Mouse (Mus musculus): ENCODE measurements at regions not wholly inside any gene's neighbourhood (a gene's known extent, or its start where the extent isn't known, plus 50 kb on each side); places are given as distances from the start of the nearest gene placed in this dataset.

DNA sequence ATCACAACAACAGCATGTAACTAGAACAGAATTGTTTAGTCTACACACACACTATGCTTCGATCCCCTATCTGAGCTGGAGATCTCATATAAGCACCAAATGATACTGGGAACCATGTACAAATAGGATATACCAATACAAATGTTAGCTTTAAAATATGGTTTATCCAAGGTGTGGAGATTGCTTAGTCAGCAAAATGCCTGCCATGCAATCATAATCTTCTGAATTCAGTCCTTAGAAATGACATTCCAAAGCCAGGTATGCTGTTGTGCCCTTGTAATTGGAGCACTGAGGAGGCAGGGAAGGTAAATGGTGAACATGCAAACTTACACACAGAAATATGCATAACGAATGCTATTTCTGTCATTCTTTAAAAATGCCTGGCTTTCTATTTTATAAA lies 54.0 kb upstream of the Thsd7b start:
- H3K27ac ChIP-seq (ENCODE audit: low read depth, low read length) = no peak overlapping the region
- H3K4me2 ChIP-seq (replicated peaks; ENCODE audit: low read depth, low read length) = no peak overlapping the region
- H3K4me1 ChIP-seq (ENCODE audit: control insufficient read depth, insufficient read depth, low read length) = no peaks in the 10 kb centered on the region
- H3K9me3 ChIP-seq (ENCODE audit: control insufficient read depth, low read length) = no peaks in the 10 kb centered on the region
- 85% methylated on average over 2 of the region's 2 CpGs for WGBS
- no peak for ATAC-seq (ENCODE audit: low FRiP score, low TSS enrichment)
- H3K36me3 ChIP-seq (ENCODE audit: control insufficient read depth, insufficient read depth, low read length) = no peaks in the 10 kb centered on the region
- no peak overlapping the region for H3K9ac ChIP-seq (ENCODE audit: low read depth, low read length)
- no peak overlapping the region for H3K4me3 ChIP-seq (ENCODE audit: low read length)
- no peaks in the 10 kb centered on the region for H3K27me3 ChIP-seq (ENCODE audit: control insufficient read depth, insufficient read depth, low read length)

DNA sequence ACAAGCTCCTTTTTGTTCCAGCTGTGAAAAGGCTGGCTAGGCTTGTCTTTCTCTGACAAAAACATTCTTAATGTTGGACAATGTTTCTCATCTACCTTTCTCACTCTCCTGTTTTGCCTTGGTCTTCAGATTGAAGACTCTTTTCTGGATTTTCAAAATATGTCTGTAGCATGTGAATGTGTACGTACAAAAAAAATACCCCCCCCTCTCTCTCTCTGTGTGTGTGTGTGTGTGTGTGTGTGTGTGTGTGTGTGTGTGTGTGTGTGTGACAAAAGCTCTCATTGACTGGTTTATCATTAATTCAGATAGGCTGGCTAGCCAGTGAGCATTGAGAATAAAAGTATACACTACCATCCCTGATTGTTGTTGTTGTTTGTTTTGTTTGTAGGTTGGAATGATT lies 64.3 kb upstream of the Thsd7b start:
- ATAC-seq (ENCODE audit: low FRiP score, low TSS enrichment) = no peak
- Histone ChIP-seq H3K9ac (ENCODE audit: low read depth, low read length) (no peak overlapping the region), H3K27ac (ENCODE audit: low read depth, low read length) (no peak overlapping the region), H3K9me3 (ENCODE audit: control insufficient read depth, low read length) (no peaks in the 10 kb centered on the region), H3K4me3 (ENCODE audit: low read length) (no peak overlapping the region), H3K27me3 (ENCODE audit: control insufficient read depth, insufficient read depth, low read length) (no peaks in the 10 kb centered on the region), H3K4me1 (ENCODE audit: control insufficient read depth, insufficient read depth, low read length) (no peaks in the 10 kb centered on the region), H3K4me2 (replicated peaks; ENCODE audit: low read depth, low read length) (no peak overlapping the region), H3K36me3 (ENCODE audit: control insufficient read depth, insufficient read depth, low read length) (no peaks in the 10 kb centered on the region)
- WGBS = 84% methylated on average over 1 of the region's 1 CpGs

DNA sequence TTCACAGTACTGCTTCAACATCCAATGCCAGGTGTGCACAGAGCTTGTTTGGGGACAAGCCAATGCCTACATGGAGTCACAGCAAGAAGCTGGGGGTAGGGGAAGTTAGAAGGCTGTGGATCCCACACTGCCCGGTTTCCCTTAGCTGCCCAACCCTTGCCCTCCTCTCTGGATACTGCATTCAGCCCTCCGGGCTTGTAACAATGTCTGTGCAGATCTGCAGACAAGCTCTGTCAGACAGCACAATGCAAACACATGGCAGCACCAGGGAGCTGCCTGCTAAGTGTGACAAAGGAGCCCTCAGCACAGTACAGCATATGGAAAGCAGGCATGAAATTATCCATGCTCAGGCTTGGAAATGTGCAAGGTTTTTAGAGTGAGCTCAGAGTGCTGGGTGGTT lies 64.7 kb upstream of the Thsd7b start:
- no peak; the same call in 1 of the 2 replicates for ATAC-seq (ENCODE audit: low FRiP score, low TSS enrichment)

DNA sequence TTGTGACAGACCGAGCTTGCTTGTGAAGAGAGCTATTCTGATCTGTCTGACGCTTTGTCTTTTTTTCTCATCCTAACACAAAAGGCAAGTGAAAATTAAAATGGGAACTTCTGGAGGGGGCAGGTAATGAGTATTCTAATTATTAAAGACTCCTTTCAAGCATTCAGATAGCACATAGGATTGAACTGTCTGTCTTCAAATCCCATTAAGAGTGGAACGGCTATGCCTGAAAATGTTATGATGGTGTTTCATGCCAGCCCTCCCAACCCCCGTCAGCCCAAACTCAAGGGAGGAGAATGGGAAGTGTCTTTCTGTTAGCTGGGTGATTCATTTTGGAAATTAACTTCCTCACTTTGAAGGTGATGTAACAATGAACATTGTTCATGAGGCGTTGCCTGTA lies 65.4 kb upstream of the Thsd7b start:
- no peak overlapping the region for H3K9ac ChIP-seq (ENCODE audit: low read depth, low read length)
- WGBS = 91% methylated on average over 5 of the region's 5 CpGs
- no peaks in the 10 kb centered on the region for H3K36me3 ChIP-seq (ENCODE audit: control insufficient read depth, insufficient read depth, low read length)
- no peaks in the 10 kb centered on the region for H3K9me3 ChIP-seq (ENCODE audit: control insufficient read depth, low read length)
- no peaks in the 10 kb centered on the region for H3K4me1 ChIP-seq (ENCODE audit: control insufficient read depth, insufficient read depth, low read length)
- no peak overlapping the region for H3K27ac ChIP-seq (ENCODE audit: low read depth, low read length)
- H3K4me3 ChIP-seq (ENCODE audit: low read length) = no peak overlapping the region
- no peaks in the 10 kb centered on the region for H3K27me3 ChIP-seq (ENCODE audit: control insufficient read depth, insufficient read depth, low read length)
- ATAC-seq (ENCODE audit: low FRiP score, low TSS enrichment) = no peak
- no peak overlapping the region for H3K4me2 ChIP-seq (replicated peaks; ENCODE audit: low read depth, low read length)

More for the DNA sequence above, 64.7 kb upstream of the Thsd7b start:
- no peak overlapping the region for H3K27ac ChIP-seq (ENCODE audit: low read depth, low read length)
- no peaks in the 10 kb centered on the region for H3K4me1 ChIP-seq (ENCODE audit: control insufficient read depth, insufficient read depth, low read length)
- no peak overlapping the region for H3K9ac ChIP-seq (ENCODE audit: low read depth, low read length)
- H3K36me3 ChIP-seq (ENCODE audit: control insufficient read depth, insufficient read depth, low read length) = no peaks in the 10 kb centered on the region
- 69% methylated on average over 2 of the region's 2 CpGs for WGBS
- no peak overlapping the region for H3K4me2 ChIP-seq (replicated peaks; ENCODE audit: low read depth, low read length)
- H3K4me3 ChIP-seq (ENCODE audit: low read length) = no peak overlapping the region
- no peaks in the 10 kb centered on the region for H3K27me3 ChIP-seq (ENCODE audit: control insufficient read depth, insufficient read depth, low read length)
- H3K9me3 ChIP-seq (ENCODE audit: control insufficient read depth, low read length) = no peaks in the 10 kb centered on the region

DNA sequence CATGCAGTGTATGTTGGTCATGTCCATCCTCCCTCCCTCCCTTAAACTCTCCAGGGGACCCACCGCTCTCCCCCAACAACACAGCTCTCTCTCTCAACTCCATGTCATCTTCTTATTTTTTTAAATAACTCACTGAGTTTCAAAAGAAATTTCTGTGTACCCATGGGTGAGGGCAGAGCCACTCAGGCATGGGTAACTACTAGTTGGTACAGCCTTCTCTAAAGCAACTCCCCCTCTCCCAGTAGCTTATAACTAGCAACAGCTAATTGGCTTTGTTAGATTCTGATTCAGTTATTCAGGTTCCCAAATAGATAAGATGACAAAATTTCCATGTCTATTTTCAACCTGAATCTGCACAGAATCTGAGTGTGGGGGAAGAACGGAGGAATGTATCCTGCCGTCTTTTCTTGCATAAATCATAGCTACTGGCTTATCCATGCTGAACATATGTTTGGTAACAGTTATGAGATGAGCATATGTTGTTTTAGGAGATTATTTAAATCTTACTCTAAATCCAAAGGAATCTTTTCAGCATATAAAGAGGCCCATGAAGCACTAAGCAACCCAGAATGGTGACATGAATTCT lies 92.8 kb upstream of the Thsd7b start:
- 69% methylated on average over 3 of the region's 3 CpGs for WGBS
- H3K36me3 ChIP-seq (ENCODE audit: control insufficient read depth, insufficient read depth, low read length) = no peaks in the 10 kb centered on the region
- no peaks in the 10 kb centered on the region for H3K9me3 ChIP-seq (ENCODE audit: control insufficient read depth, low read length)
- H3K27ac ChIP-seq (ENCODE audit: low read depth, low read length) = no peak overlapping the region
- no peak for ATAC-seq (ENCODE audit: low FRiP score, low TSS enrichment)
- no peak overlapping the region for H3K4me2 ChIP-seq (replicated peaks; ENCODE audit: low read depth, low read length)
- H3K27me3 ChIP-seq (ENCODE audit: control insufficient read depth, insufficient read depth, low read length) = no peaks in the 10 kb centered on the region
- no peak overlapping the region for H3K9ac ChIP-seq (ENCODE audit: low read depth, low read length)
- no peak overlapping the region for H3K4me3 ChIP-seq (ENCODE audit: low read length)
- H3K4me1 ChIP-seq (ENCODE audit: control insufficient read depth, insufficient read depth, low read length) = no peaks in the 10 kb centered on the region

DNA sequence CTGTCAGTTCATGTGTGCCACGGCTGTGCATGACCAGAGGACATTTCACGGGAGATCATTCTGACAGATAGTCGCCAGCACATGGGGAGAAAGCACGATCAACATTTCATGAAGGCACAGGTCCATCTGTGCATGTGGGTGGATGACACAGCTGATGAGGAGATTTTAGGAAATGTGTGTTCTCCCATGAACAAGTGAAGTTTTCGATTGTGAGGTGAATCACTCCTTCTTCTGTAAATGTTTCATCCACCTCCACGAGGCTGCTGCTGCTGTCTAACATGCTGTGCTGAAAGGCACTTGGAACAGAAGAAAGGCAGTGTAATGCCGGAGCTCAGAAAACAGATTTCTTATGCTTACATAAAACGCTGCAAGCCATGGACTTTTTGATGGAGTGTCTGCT lies 103.2 kb upstream of the Thsd7b start:
- WGBS = 89% methylated on average over 8 of the region's 8 CpGs
- H3K27me3 ChIP-seq (ENCODE audit: control insufficient read depth, insufficient read depth, low read length) = no peaks in the 10 kb centered on the region
- no peaks in the 10 kb centered on the region for H3K4me1 ChIP-seq (ENCODE audit: control insufficient read depth, insufficient read depth, low read length)
- H3K4me3 ChIP-seq (ENCODE audit: low read length) = no peak overlapping the region
- no peak for ATAC-seq (ENCODE audit: low FRiP score, low TSS enrichment)
- H3K4me2 ChIP-seq (replicated peaks; ENCODE audit: low read depth, low read length) = no peak overlapping the region
- H3K9me3 ChIP-seq (ENCODE audit: control insufficient read depth, low read length) = no peaks in the 10 kb centered on the region
- no peak overlapping the region for H3K27ac ChIP-seq (ENCODE audit: low read depth, low read length)
- H3K9ac ChIP-seq (ENCODE audit: low read depth, low read length) = no peak overlapping the region
- no peaks in the 10 kb centered on the region for H3K36me3 ChIP-seq (ENCODE audit: control insufficient read depth, insufficient read depth, low read length)

DNA sequence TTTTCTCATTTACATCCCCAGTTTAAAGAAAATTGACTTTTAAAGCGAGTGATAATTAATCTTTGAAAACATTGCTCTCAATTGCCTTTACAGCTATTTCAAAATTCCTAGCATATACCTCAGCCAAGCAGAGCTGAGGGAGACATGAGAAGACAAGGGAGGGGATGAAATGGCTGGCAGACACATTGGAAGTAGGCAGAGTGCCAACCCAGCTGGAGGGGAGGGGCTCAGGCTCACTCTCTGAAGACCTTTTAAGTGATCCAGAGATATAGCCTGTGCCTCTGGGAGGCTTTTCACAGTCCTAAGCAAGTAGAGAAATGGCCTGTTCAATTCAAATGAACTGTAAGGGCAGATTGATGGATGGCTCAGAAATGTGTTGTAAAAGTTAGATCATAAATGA lies 122.5 kb upstream of the Thsd7b start:
- no peak for ATAC-seq (ENCODE audit: low FRiP score, low TSS enrichment)
- peaks cover 4% of the 10 kb centered on the region; the same call in 1 of the 2 replicates for H3K4me1 ChIP-seq (ENCODE audit: control insufficient read depth, insufficient read depth, low read length)
- 86% methylated on average over 1 of the region's 1 CpGs for WGBS

DNA sequence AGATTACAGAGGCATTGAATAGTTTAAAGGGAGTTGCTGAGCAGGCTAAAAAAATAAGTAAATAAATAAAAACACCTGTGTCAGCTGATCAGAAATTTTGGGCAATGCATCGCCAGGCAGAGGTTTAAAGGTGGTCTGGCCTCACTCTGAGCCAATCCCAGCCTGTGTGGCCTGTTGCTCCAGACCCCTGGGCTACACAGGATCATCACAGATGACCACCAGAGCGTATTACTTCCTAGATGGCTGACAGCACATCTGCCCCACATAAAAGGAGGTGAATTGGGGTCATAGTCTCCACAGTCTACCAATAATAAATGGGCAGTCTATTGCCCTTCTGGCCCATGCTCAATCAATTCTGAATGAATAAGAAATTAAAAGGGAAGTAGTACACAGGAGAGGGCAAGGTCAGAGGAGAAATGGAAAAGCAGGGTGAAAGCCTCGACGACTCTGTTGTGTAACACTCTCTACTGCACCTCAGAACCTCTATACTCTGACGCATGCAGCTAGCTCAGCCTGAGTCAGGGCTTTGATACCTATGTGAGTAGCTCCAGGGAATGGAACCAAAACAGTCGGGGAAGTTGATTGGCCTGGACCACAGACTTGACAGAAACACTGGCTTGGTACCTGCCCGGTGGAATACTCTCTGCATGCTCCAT lies 124.2 kb upstream of the Thsd7b start:
- Histone ChIP-seq H3K4me2 (replicated peaks; ENCODE audit: low read depth, low read length) (no peak overlapping the region), H3K36me3 (ENCODE audit: control insufficient read depth, insufficient read depth, low read length) (no peaks in the 10 kb centered on the region), H3K27me3 (ENCODE audit: control insufficient read depth, insufficient read depth, low read length) (no peaks in the 10 kb centered on the region), H3K4me3 (ENCODE audit: low read length) (no peak overlapping the region), H3K9ac (ENCODE audit: low read depth, low read length) (no peak overlapping the region), H3K9me3 (ENCODE audit: control insufficient read depth, low read length) (no peaks in the 10 kb centered on the region), H3K4me1 (ENCODE audit: control insufficient read depth, insufficient read depth, low read length) (peaks cover 4% of the 10 kb centered on the region; the same call in 1 of the 2 replicates), H3K27ac (ENCODE audit: low read depth, low read length) (no peak overlapping the region; the same call in 1 of the 2 replicates)
- WGBS = 26% methylated on average over 7 of the region's 7 CpGs
- peak; percentile 86 for ATAC-seq (ENCODE audit: low FRiP score, low TSS enrichment)

More for the DNA sequence above, 122.5 kb upstream of the Thsd7b start:
- no peak overlapping the region for H3K27ac ChIP-seq (ENCODE audit: low read depth, low read length)
- H3K36me3 ChIP-seq (ENCODE audit: control insufficient read depth, insufficient read depth, low read length) = no peaks in the 10 kb centered on the region
- H3K9ac ChIP-seq (ENCODE audit: low read depth, low read length) = no peak overlapping the region
- no peak overlapping the region for H3K4me2 ChIP-seq (replicated peaks; ENCODE audit: low read depth, low read length)
- H3K4me3 ChIP-seq (ENCODE audit: low read length) = no peak overlapping the region
- H3K27me3 ChIP-seq (ENCODE audit: control insufficient read depth, insufficient read depth, low read length) = no peaks in the 10 kb centered on the region
- H3K9me3 ChIP-seq (ENCODE audit: control insufficient read depth, low read length) = no peaks in the 10 kb centered on the region

DNA sequence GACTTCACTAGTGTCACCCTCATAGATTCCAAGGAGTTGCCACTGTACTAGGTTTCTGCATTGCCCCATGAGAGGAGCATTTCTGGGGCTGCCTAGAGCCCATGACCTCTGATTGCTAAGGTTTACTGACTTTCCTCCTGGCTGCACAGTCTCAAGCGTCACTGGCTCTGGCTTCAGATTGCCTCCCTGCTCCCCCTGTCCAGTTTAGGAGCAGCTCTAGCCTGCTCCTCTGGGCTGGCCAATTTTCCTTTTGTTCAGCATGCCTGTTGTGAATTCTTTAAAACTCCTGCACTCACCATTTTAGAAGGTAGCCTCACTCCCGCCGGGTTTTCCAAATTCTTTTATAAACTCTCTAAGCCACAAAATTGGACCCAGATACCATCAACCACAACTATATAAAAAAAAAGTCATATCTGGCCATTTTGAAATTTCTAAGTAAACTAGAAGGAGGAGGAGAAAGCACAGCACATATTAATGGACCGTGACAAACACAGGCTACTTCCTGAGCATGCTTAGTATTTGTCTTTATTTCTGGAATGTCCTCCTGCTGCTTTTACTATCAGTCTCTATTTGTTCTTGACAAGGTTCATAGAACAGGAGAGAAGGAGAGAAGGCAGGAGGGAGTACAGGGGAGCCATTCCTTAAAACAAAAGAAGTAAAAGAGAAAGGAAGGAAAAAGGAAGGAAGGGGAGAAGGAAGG lies 126.6 kb upstream of the Thsd7b start:
- 48% methylated on average over 4 of the region's 4 CpGs for WGBS
- ATAC-seq (ENCODE audit: low FRiP score, low TSS enrichment) = peak; percentile 76
- Histone ChIP-seq H3K27me3 (ENCODE audit: control insufficient read depth, insufficient read depth, low read length) (no peaks in the 10 kb centered on the region), H3K36me3 (ENCODE audit: control insufficient read depth, insufficient read depth, low read length) (no peaks in the 10 kb centered on the region), H3K9ac (ENCODE audit: low read depth, low read length) (no peak overlapping the region), H3K4me2 (replicated peaks; ENCODE audit: low read depth, low read length) (no peak overlapping the region), H3K4me3 (ENCODE audit: low read length) (no peak overlapping the region), H3K9me3 (ENCODE audit: control insufficient read depth, low read length) (no peaks in the 10 kb centered on the region), H3K4me1 (ENCODE audit: control insufficient read depth, insufficient read depth, low read length) (peaks cover 4% of the 10 kb centered on the region; the same call in 1 of the 2 replicates), H3K27ac (ENCODE audit: low read depth, low read length) (peak overlapping the region; percentile 49; the same call in 1 of the 2 replicates)

Measured in kidney, embryonic 14.5 days (tissue).